In genomic region chr3:96000080-96000632, GRCm38 (mm10) we compare ENCODE assay signal across 13 mouse cellular contexts. TPM values are rescaled to one million over a fixed set of nuclear protein-coding genes. Genes with fewer than 3 reads are reported as not detected.
A peak's percentile ranks its signal among the peaks of the same experiment; 100 is the strongest.
DNase-seq lines count a peak whose midpoint lies in the region; ATAC-seq and TF ChIP-seq lines count a peak whose summit lies in the region.
"Had no signal": no experiment of that assay in that cellular context is flagged by ENCODE, and none has a peak within 500 bp of the region (broad histone marks: within the 10 kb centered on the region; RNA-seq: fewer than 3 reads in every experiment).

No protein-coding gene starts in this region.

- H3K27me3 ChIP-seq in hindbrain, embryonic 12.5 days = no peaks in the 10 kb centered on the region
- no peaks in the 10 kb centered on the region for H3K27me3 ChIP-seq in hindbrain, embryonic 13.5 days
- H3K27me3 ChIP-seq in G1E (ENCODE audit: insufficient read depth, low read length) = peaks cover 10% of the 10 kb centered on the region

- 82% methylated on average over 14 of the region's 14 CpGs for WGBS in hindbrain, embryonic 12.5 days
- WGBS in hindbrain, embryonic 13.5 days = 79% methylated on average over 14 of the region's 14 CpGs

- H3K4me3 ChIP-seq in hindbrain, embryonic 12.5 days = no peak overlapping the region
- H3K4me3 ChIP-seq in hindbrain, embryonic 13.5 days = no peak overlapping the region
- peak overlapping the region; percentile 63; the same call in 1 of the 2 replicates for H3K4me3 ChIP-seq in G1E (ENCODE audit: low read depth, low read length)

- H3K4me1 ChIP-seq in hindbrain, embryonic 12.5 days = peaks cover 28% of the 10 kb centered on the region
- peaks cover 36% of the 10 kb centered on the region for H3K4me1 ChIP-seq in hindbrain, embryonic 13.5 days (replicated peaks)
- H3K4me1 ChIP-seq in G1E (ENCODE audit: insufficient read depth, low read depth, low read length) = peaks cover 54% of the 10 kb centered on the region

- ATAC-seq in hindbrain, embryonic 12.5 days (ENCODE audit: low FRiP score) = no peak
- ATAC-seq in hindbrain, embryonic 13.5 days (ENCODE audit: low FRiP score) = no peak
- ATAC-seq in G1E (ENCODE audit: extremely low read depth, insufficient number of reproducible peaks, low FRiP score, poor library complexity, severe bottlenecking) = no peak
- ATAC-seq: midbrain, embryonic 16.5 days had no signal

- no peak overlapping the region for H3K4me2 ChIP-seq in hindbrain, embryonic 12.5 days (replicated peaks)
- H3K4me2 ChIP-seq in hindbrain, embryonic 13.5 days = no peak overlapping the region
- H3K4me2 ChIP-seq: lung, embryonic 14.5 days had no signal

- TF ChIP-seq CTCF in G1E (IDR thresholded peaks at IDR 0.05; ENCODE audit: low read depth, low read length) = no peak

- H3K9ac ChIP-seq in hindbrain, embryonic 12.5 days = no peak overlapping the region
- no peak overlapping the region for H3K9ac ChIP-seq in hindbrain, embryonic 13.5 days
- H3K9ac ChIP-seq: lung, embryonic 14.5 days had no signal

- intact Hi-C loops in heart, postnatal 36 days (cut with DNase I) = no loop called here
- intact Hi-C loops in left cerebral cortex, postnatal 14 days (cut with DNase I) = no loop called here
- intact Hi-C loops in left cerebral cortex, postnatal 10 days (cut with DNase I) = no loop called here

- H3K27ac ChIP-seq in hindbrain, embryonic 12.5 days = 0 out of 2 replicates have a peak overlapping the region, but pooled peaks have one; percentile 12
- no peak overlapping the region for H3K27ac ChIP-seq in hindbrain, embryonic 13.5 days

- no peaks in the 10 kb centered on the region for H3K36me3 ChIP-seq in hindbrain, embryonic 12.5 days
- 0 out of 2 replicates have a peak, but pooled peaks cover 7% of the 10 kb centered on the region for H3K36me3 ChIP-seq in hindbrain, embryonic 13.5 days
- H3K36me3 ChIP-seq in G1E (replicated peaks) = peaks cover 17% of the 10 kb centered on the region

- no peaks in the 10 kb centered on the region for H3K9me3 ChIP-seq in hindbrain, embryonic 12.5 days (replicated peaks)
- H3K9me3 ChIP-seq in hindbrain, embryonic 13.5 days = no peaks in the 10 kb centered on the region
- H3K9me3 ChIP-seq in G1E (replicated peaks) = no peaks in the 10 kb centered on the region

- peak; percentile 45 for DNase-seq in adrenal gland, adult 2 months
- DNase-seq in adrenal gland, adult 8-10 months = no peak
- no peak for DNase-seq in G1E (ENCODE audit: low spot score)
- DNase-seq in heart, postnatal 36 days = peak; percentile 35 to 50
- DNase-seq in left cerebral cortex, postnatal 14 days (ENCODE audit: low spot score in 2 of 2) = no peak
- no peak for DNase-seq in left cerebral cortex, postnatal 10 days (ENCODE audit: extremely low spot score in 1 of 2, low spot score in 2 of 2)
- DNase-seq: cerebellum, adult 9-10 months; layer of hippocampus, postnatal 36 days; lung, embryonic 14.5 days; thymus, postnatal 14 days had no signal

RNA-seq across cellular contexts. Expression of gene Plekho1, which starts 4.4 kb away (rescaled TPM):
- 10 to 100 TPM; 12.9 to 24.7 TPM for total RNA-seq in adrenal gland, adult 2 months (2021)
- 13.8 and 14.0 TPM in 2 replicates for polyA plus RNA-seq in adrenal gland, adult 2 months (2012; rRNA removed)
- 10 to 100 TPM; 16.8 to 33.6 (median 28.7) TPM for total RNA-seq in adrenal gland, adult 8-10 months (2022)
- 77.4 and 79.3 TPM in 2 replicates for polyA plus RNA-seq in hindbrain, embryonic 12.5 days (2016; fragmentation: Nextera tagmentation; extraction: Ambion mirVana)
- polyA plus RNA-seq in hindbrain, embryonic 13.5 days (2015; fragmentation: Nextera tagmentation; extraction: Ambion mirVana) = 59.5 and 65.4 TPM in 2 replicates
- total RNA-seq in G1E (2014; fragmentation: Nextera tagmentation) (9.7 and 23.3 TPM in 2 replicates), G1E (2017) (4.2 and 5.7 TPM in 2 replicates)
- polyA plus RNA-seq in G1E (2012) = 10.9 and 14.1 TPM in 2 replicates
- 10 to 100 TPM; 73.4 to 81.1 TPM for total RNA-seq in heart, postnatal 36 days (2021)
- 10 to 100 TPM; 67.5 to 69.7 TPM for total RNA-seq in left cerebral cortex, postnatal 14 days (2021)
- 10 to 100 TPM; 56.2 to 56.3 TPM for total RNA-seq in left cerebral cortex, postnatal 10 days (2021)

RNA-seq across cellular contexts. Expression of gene Vps45, which starts 58.1 kb away (rescaled TPM):
- 10 to 100 TPM; 38.3 to 39.4 TPM for total RNA-seq in adrenal gland, adult 2 months (2021)
- polyA plus RNA-seq in adrenal gland, adult 2 months (2012; rRNA removed) = 2.6 and 3.0 TPM in 2 replicates
- 10 to 100 TPM; 29.7 to 49.0 (median 34.9) TPM for total RNA-seq in adrenal gland, adult 8-10 months (2022)
- 45.4 and 48.3 TPM in 2 replicates for polyA plus RNA-seq in hindbrain, embryonic 12.5 days (2016; fragmentation: Nextera tagmentation; extraction: Ambion mirVana)
- 62.9 and 64.0 TPM in 2 replicates for polyA plus RNA-seq in hindbrain, embryonic 13.5 days (2015; fragmentation: Nextera tagmentation; extraction: Ambion mirVana)
- total RNA-seq in G1E (2014; fragmentation: Nextera tagmentation) (19.8 and 28.7 TPM in 2 replicates), G1E (2017) (16.1 and 21.4 TPM in 2 replicates)
- polyA plus RNA-seq in G1E (2012) = 6.1 and 6.7 TPM in 2 replicates
- 10 to 100 TPM; 22.3 to 26.0 TPM for total RNA-seq in heart, postnatal 36 days (2021)
- 10 to 100 TPM; 34.3 to 37.3 TPM for total RNA-seq in left cerebral cortex, postnatal 14 days (2021)
- 10 to 100 TPM; 41.2 to 46.4 TPM for total RNA-seq in left cerebral cortex, postnatal 10 days (2021)

Comparison
In these comparisons a context has a peak if more than half of its experiments do, and no peak if none do; other contexts are left out.
1. DNase-seq: peak in adrenal gland, adult 2 months (single experiment) and heart, postnatal 36 days (2 of 2); none in adrenal gland, adult 8-10 months (single experiment), G1E (single experiment), left cerebral cortex, postnatal 14 days (0 of 2) and left cerebral cortex, postnatal 10 days (0 of 2).